Mouse (Mus musculus): ENCODE results near the gene Ifih1. TPM values are rescaled to one million over a fixed set of nuclear protein-coding genes. Genes with fewer than 3 reads are reported as not detected.
A peak's percentile ranks its signal among the peaks of the same experiment; 100 is the strongest.

Gene Ifih1
- polyA plus RNA-seq, 1 experiment = 10.8 TPM

DNA sequence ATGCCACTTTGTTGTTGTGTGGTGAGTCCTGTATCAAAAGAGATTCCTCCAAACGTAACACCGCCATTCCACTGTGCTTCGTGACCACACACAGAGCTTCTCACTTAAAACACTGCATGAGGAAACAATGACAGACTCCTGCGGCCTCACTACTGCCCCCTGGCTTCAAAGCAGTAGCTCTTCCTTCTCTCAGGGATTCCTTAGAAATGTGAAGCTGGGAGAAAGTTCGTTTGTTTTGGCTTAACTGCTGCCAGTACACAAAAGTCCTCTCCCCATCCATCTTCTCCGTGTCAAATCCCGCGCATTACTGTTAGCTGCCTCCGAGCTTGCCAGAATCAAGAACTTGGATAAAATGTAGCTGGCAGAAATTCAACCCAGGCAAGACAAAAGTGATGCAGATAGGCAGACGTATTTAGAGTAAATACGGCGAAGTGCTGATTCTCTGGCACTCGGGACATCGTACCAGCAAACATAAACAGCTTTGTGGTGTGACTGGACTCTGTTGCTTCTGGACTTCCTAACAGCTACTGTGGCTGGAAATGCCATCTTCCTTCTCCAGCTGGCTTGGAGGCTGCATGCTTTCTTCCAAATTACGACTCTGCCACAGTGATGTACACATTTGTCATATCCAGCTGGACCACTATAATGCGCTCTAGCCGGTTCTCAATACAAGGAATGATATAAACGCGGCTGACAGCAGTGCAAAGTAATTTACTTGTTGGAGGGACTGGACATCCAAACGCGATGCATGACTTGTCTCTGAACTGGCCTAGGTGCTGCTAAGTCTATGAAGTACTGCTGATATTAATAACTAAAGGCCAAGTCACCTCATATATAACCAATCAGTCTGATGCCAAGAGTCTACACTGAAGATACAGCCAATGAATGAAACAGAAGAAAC, 2.4 kb downstream of the Ifih1 start:
- Histone ChIP-seq H3K4me3 (ENCODE audit: insufficient read depth, low read length) (0 out of 2 replicates have a peak overlapping the region, but pooled peaks have one; percentile 8), H3K4me1 (ENCODE audit: control insufficient read depth, insufficient read depth, low read length) (peaks cover 4% of the 10 kb centered on the region; the same call in 1 of the 2 replicates), H3K27ac (ENCODE audit: insufficient read depth, low read length) (no peak overlapping the region)
- TF ChIP-seq CTCF (IDR thresholded peaks at IDR 0.05; ENCODE audit: borderline replicate concordance, insufficient read depth, low read length) (no peak), POLR2A (IDR thresholded peaks at IDR 0.05; ENCODE audit: low read depth, low read length) (no peak)

DNA sequence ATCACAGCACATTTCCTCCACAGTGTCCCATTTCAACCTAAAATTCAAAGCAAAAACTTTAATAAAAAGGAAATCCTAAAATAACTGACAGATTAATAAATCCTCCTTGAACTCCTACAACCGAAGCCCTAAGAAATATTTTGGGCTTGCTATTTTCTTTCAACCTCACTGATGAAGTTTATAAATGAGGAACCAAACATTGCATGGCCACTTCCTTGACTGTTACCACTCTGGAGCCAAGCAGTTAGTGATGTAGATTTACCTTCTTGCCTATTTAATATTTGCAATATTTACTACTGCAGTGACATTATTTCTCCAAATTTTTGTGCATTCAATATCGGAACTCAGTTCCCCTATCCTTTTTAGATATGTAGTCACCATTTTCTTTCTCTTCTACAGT, 6.2 kb downstream of the Ifih1 start:
- Histone ChIP-seq H3K27ac (ENCODE audit: insufficient read depth, low read length) (no peak overlapping the region), H3K4me1 (ENCODE audit: control insufficient read depth, insufficient read depth, low read length) (peaks cover 4% of the 10 kb centered on the region; the same call in 1 of the 2 replicates), H3K4me3 (ENCODE audit: insufficient read depth, low read length) (no peak overlapping the region)
- TF ChIP-seq CTCF (IDR thresholded peaks at IDR 0.05; ENCODE audit: borderline replicate concordance, insufficient read depth, low read length) (no peak), POLR2A (IDR thresholded peaks at IDR 0.05; ENCODE audit: low read depth, low read length) (no peak)

DNA sequence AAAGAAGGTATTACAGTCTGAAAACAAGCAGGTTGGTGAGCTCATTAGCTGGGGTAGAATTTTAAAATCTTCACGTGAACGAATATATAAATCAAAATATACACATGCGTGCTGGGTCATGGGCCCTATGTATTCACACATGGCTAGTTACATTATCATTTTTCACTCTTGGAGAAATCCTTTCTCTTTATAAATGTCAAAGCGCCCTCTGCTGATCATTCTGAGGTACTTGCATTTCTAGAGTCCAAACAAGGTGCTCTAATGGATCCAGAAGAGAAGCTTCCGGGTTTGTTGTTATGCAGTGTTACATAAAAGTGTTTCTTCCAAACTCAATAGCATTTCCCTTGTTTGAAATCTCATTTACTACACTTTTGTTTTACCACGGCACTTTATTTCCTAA, 15.6 kb downstream of the Ifih1 start:
- Histone ChIP-seq H3K4me3 (ENCODE audit: insufficient read depth, low read length) (no peak overlapping the region), H3K4me1 (ENCODE audit: control insufficient read depth, insufficient read depth, low read length) (peaks cover 2% of the 10 kb centered on the region; the same call in 1 of the 2 replicates), H3K27ac (ENCODE audit: insufficient read depth, low read length) (no peak overlapping the region)
- TF ChIP-seq POLR2A (IDR thresholded peaks at IDR 0.05; ENCODE audit: low read depth, low read length) (no peak), CTCF (IDR thresholded peaks at IDR 0.05; ENCODE audit: borderline replicate concordance, insufficient read depth, low read length) (no peak)

DNA sequence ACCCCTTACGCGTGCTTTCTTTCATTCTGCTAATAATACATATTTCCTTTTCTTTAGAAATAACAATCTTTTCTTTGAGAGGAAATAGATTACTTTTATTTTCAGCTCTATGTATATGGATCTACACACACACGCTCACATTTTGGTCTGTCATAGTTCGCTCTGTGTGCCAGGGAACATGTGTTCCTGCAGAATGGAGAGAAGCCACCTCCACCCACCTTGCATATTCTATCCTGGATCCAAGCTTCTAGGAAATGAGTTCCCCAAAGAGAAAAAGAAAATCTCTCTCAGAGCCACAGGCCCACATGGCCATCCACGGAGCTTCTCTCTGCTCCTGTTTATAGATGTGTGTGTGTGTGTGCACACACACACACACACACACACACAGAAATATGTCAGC, 17.7 kb downstream of the Ifih1 start:
- no peak overlapping the region for H3K27ac ChIP-seq (ENCODE audit: insufficient read depth, low read length)
- H3K4me3 ChIP-seq (ENCODE audit: insufficient read depth, low read length) = no peak overlapping the region
- TF ChIP-seq CTCF (IDR thresholded peaks at IDR 0.05; ENCODE audit: borderline replicate concordance, insufficient read depth, low read length) = no peak
- TF ChIP-seq POLR2A (IDR thresholded peaks at IDR 0.05; ENCODE audit: low read depth, low read length) = no peak
- H3K4me1 ChIP-seq (ENCODE audit: control insufficient read depth, insufficient read depth, low read length) = peaks cover 2% of the 10 kb centered on the region; the same call in 1 of the 2 replicates

DNA sequence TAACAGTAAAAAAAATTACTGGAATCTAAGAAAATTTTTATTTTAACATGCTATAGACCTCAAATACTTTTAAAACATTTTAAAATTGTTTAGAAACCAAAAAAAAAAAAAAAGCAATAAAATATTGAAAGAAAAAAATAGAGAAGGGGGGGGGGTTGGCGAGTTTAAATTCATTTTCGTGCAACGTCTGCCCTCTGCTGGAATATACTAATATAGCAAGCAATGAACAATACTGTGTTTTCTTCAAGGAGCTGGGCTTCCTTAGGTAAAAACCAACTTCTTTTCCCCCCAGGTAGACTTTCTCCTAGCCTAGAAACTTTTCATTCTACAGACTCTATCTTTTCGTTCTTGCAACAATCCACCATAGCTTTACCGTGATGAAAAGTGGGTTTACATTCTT, 18.3 kb downstream of the Ifih1 start:
- H3K4me3 ChIP-seq (ENCODE audit: insufficient read depth, low read length) = no peak overlapping the region
- TF ChIP-seq CTCF (IDR thresholded peaks at IDR 0.05; ENCODE audit: borderline replicate concordance, insufficient read depth, low read length) (no peak), POLR2A (IDR thresholded peaks at IDR 0.05; ENCODE audit: low read depth, low read length) (no peak)
- peaks cover 2% of the 10 kb centered on the region; the same call in 1 of the 2 replicates for H3K4me1 ChIP-seq (ENCODE audit: control insufficient read depth, insufficient read depth, low read length)
- H3K27ac ChIP-seq (ENCODE audit: insufficient read depth, low read length) = no peak overlapping the region

DNA sequence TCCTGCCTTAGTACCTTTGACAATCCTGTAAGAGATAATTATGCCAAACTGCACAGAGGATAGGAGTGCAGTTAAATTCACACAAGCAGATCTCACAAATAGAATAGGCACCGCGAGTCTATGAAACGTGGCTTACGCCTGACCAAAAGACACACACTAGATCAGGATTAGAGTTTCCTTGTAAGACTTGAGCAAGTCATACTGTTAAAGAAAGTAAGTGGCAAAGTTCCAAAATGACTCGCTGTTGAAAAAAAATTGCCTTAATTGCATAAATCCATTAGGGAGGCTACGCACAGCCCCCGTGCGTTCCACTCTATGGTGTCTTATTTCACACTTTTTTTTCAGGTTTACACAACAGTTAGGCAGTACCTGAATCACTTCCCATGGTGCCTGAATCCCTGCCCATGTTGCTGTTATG, 23.0 kb downstream of the Ifih1 start:
- H3K4me1 ChIP-seq (ENCODE audit: control insufficient read depth, insufficient read depth, low read length) = no peaks in the 10 kb centered on the region
- no peak overlapping the region for H3K27ac ChIP-seq (ENCODE audit: insufficient read depth, low read length)
- TF ChIP-seq POLR2A (IDR thresholded peaks at IDR 0.05; ENCODE audit: low read depth, low read length) (no peak), CTCF (IDR thresholded peaks at IDR 0.05; ENCODE audit: borderline replicate concordance, insufficient read depth, low read length) (no peak)

DNA sequence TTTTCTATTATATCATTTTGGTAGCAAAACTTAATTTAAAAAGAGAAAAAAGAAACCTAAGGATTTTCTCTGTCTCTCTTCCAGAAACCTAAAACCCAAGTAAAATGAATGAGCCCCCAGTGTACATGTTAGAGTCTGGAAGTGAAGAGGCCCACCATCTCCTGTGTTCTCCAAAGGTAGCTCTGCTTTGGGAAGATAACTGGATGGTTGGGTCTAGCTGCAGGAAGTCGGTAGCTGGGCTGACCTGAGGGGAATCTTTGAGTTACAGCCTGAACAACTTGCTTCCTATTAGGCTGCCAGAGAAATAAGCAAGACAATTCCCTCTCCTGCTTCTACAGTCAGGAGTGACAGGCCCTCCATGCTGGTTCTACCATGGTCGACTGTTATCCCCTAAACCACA, 26.4 kb downstream of the Ifih1 start:
- no peak for TF ChIP-seq CTCF (IDR thresholded peaks at IDR 0.05; ENCODE audit: borderline replicate concordance, insufficient read depth, low read length)
- no peak for TF ChIP-seq POLR2A (IDR thresholded peaks at IDR 0.05; ENCODE audit: low read depth, low read length)

More for the DNA sequence above, 23.0 kb downstream of the Ifih1 start:
- no peak overlapping the region for H3K4me3 ChIP-seq (ENCODE audit: insufficient read depth, low read length)

DNA sequence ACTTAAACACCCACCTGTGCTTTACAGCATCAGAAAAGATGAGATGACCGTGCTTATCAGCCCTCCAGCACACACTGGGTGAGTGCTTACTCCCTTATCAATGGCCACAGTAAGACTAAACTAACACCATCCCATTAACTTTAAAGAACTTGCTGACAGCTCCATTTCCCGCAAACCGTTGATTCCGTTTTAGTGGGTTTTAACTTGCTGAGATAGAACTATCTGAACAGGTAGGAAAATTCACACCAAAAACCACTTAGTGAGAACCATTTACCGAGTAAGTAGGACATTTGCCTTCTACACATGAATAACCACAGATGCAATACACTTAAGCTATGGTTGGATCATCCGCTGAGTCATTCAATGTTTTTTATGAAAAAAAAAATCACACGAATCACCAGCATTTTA, 27.1 kb downstream of the Ifih1 start:
- H3K4me3 ChIP-seq (ENCODE audit: insufficient read depth, low read length) = no peak overlapping the region
- no peak for TF ChIP-seq CTCF (IDR thresholded peaks at IDR 0.05; ENCODE audit: borderline replicate concordance, insufficient read depth, low read length)
- no peak for TF ChIP-seq POLR2A (IDR thresholded peaks at IDR 0.05; ENCODE audit: low read depth, low read length)
- H3K4me1 ChIP-seq (ENCODE audit: control insufficient read depth, insufficient read depth, low read length) = no peaks in the 10 kb centered on the region
- no peak overlapping the region for H3K27ac ChIP-seq (ENCODE audit: insufficient read depth, low read length)

More for the DNA sequence above, 26.4 kb downstream of the Ifih1 start:
- Histone ChIP-seq H3K4me3 (ENCODE audit: insufficient read depth, low read length) (no peak overlapping the region), H3K4me1 (ENCODE audit: control insufficient read depth, insufficient read depth, low read length) (no peaks in the 10 kb centered on the region), H3K27ac (ENCODE audit: insufficient read depth, low read length) (no peak overlapping the region)

DNA sequence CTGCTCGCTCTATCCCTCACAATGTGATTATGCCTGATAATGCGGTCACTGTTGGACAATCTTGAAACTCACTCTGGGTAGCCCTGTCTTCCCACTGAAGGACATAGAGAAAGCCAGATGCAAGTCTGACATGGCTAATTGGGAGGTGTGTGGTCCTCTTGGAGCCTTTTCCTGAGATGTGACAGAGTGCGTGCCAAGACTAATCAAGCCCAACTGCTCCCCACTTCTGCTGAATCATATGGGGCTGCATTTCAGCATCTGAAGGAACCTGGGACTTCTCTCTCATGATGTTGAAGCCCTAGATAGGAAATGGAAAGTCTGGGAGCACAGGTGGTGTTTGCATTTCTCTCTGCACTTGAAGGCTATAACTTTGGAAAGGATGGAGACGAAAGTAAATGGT, 32.9 kb downstream of the Ifih1 start:
- Histone ChIP-seq H3K27ac (ENCODE audit: insufficient read depth, low read length) (no peak overlapping the region), H3K4me3 (ENCODE audit: insufficient read depth, low read length) (no peak overlapping the region), H3K4me1 (ENCODE audit: control insufficient read depth, insufficient read depth, low read length) (no peaks in the 10 kb centered on the region)
- no peak for TF ChIP-seq POLR2A (IDR thresholded peaks at IDR 0.05; ENCODE audit: low read depth, low read length)
- TF ChIP-seq CTCF (IDR thresholded peaks at IDR 0.05; ENCODE audit: borderline replicate concordance, insufficient read depth, low read length) = no peak

DNA sequence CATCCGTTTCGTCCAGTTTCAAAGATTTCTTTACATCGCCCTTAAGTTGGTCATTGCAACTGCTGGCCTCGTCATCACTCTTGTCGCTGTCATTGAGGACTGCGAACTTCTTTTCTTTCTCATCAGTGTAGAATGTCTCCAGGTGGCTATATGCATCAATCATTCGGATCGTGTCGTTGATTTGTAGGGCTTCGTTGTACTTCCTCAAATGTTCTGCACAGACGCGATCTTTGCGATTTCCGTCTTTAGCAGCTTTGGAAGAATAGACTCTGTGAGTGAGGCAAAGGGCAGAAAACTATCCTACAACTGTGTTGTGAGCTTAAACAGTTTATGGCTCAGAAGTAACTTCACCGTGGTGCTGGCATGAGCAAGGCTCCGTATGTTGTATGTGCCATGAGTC, 39.9 kb downstream of the Ifih1 start:
- no peak overlapping the region for H3K27ac ChIP-seq (ENCODE audit: insufficient read depth, low read length)
- H3K4me3 ChIP-seq (ENCODE audit: insufficient read depth, low read length) = no peak overlapping the region
- no peaks in the 10 kb centered on the region for H3K4me1 ChIP-seq (ENCODE audit: control insufficient read depth, insufficient read depth, low read length)
- TF ChIP-seq CTCF (IDR thresholded peaks at IDR 0.05; ENCODE audit: borderline replicate concordance, insufficient read depth, low read length) (no peak), POLR2A (IDR thresholded peaks at IDR 0.05; ENCODE audit: low read depth, low read length) (no peak)

Measured in embryonic fibroblast, embryonic 13.5 days (primary cell).